ENCODE assay signal across 1 mouse cellular context in genomic region chr11:67092354-67092753, GRCm38 (mm10). TPM values are rescaled to one million over a fixed set of nuclear protein-coding genes. Genes with fewer than 3 reads are reported as not detected.
"Had no signal": no experiment of that assay in that cellular context is flagged by ENCODE, and none has a peak within 500 bp of the region (broad histone marks: within the 10 kb centered on the region; RNA-seq: fewer than 3 reads in every experiment).

No protein-coding gene starts in this region.

RNA-seq across cellular contexts. Expression of gene Myh3, which starts 14.3 kb away (rescaled TPM):
- polyA plus RNA-seq: liver, adult 2 months had no signal
